Mouse (Mus musculus) hindbrain, postnatal 0 days (tissue): ENCODE measurements around the gene Tacc2. TPM values are rescaled to one million over a fixed set of nuclear protein-coding genes. Genes with fewer than 3 reads are reported as not detected.

ENCODE experiments used
- ATAC-seq: fragments of 200-750 bp; cut with Nextera tagmentation; 2 replicates; pipeline ENCODE4 v1.8.0; 2017; ENCODE audit warnings: mild to moderate bottlenecking, moderate TSS enrichment, moderate library complexity
- DNase-seq: peaks from one replicate; pipeline ENCODE4 v3.0.0-alpha.2; 2015; ENCODE audit warnings: low spot score
- H3K27ac ChIP-seq: fragments of 300-500 bp; sonication (generic); 2 replicates; pipeline ENCODE4 v1.5.1; 2014; ENCODE audit warnings: mild to moderate bottlenecking
- H3K27me3 ChIP-seq: fragments of 300-500 bp; sonication (generic); 2 replicates; pipeline ENCODE4 v1.6.1; 2014; ENCODE audit warnings: low read length, mixed read lengths; ENCODE audit not compliant: insufficient read depth
- H3K36me3 ChIP-seq: fragments of 300-500 bp; sonication (generic); 2 replicates; pipeline ENCODE4 v1.6.1; 2014; ENCODE audit warnings: low read length, mixed read lengths; ENCODE audit not compliant: insufficient read depth
- H3K4me1 ChIP-seq: fragments of 300-500 bp; sonication (generic); 2 replicates; pipeline ENCODE4 v1.6.1; 2014; ENCODE audit warnings: antibody characterized with exemption, low read length, mixed read lengths; ENCODE audit not compliant: insufficient read depth
- H3K4me2 ChIP-seq: fragments of 300-500 bp; sonication (generic); 2 replicates; pipeline ENCODE4 v1.6.1; 2014; ENCODE audit warnings: low read depth, mild to moderate bottlenecking, low read length, moderate library complexity, mixed read lengths
- H3K4me3 ChIP-seq: fragments of 300-500 bp; sonication (generic); 2 replicates; pipeline ENCODE4 v1.5.1; 2014; ENCODE audit warnings: low read length
- H3K9ac ChIP-seq: fragments of 300-500 bp; sonication (generic); replicated peaks from 2 replicates; pipeline ENCODE4 v1.6.1; 2014; ENCODE audit warnings: mild to moderate bottlenecking, low read length, moderate library complexity, mixed read lengths
- H3K9me3 ChIP-seq: fragments of 300-500 bp; sonication (generic); 2 replicates; pipeline ENCODE4 v1.6.1; 2016; ENCODE audit warnings: low read length, mixed read lengths
- CTCF ChIP-seq: IDR thresholded peaks from 2 replicates; pipeline ENCODE4 v1.5.1; 2016; ENCODE audit warnings: antibody characterized with exemption, control low read depth, low read depth
- WGBS: fragments of 180-500 bp; shearing (Covaris S2); extraction: QIAGEN DNeasy Blood & Tissue Kit; methylation state at CpG from one replicate; pipeline ENCODE4 v1.1.7; 2014; 5-methylcytosine and 5-hydroxymethylcytosine counted together
- polyA plus RNA-seq: library from polyadenylated mRNA; unstranded; fragments of >200 nt; fragmentation: Nextera tagmentation; extraction: Ambion mirVana; gene quantifications from 2 replicates; pipeline ENCODE4 v1.2.1, GENCODE M21; 2015
- total RNA-seq: library from RNA; depleted of rRNA; stranded (reverse); fragments of >200 nt; gene quantifications from 2 replicates; pipeline ENCODE4 v1.2.3, GENCODE M21; 2014

Gene Tacc2
- total and polyA plus RNA-seq, 2 experiments from 2014 or later = 38.4 to 51.8 TPM

GRCm38 (mm10) chr7:130691931-130692330, 114.7 kb downstream of the Tacc2 start:
- peak overlapping the region; percentile 76; the same call in 1 of the 2 replicates for H3K4me3 ChIP-seq
- H3K4me2 ChIP-seq = peak overlapping the region; percentile 85
- H3K9ac ChIP-seq = peak overlapping the region; percentile 97
- TF ChIP-seq CTCF = no peak
- ATAC-seq = no peak
- H3K27me3 ChIP-seq = no peaks in the 10 kb centered on the region
- 55% methylated on average over 2 of the region's 2 CpGs for WGBS
- no peak for DNase-seq
- peaks cover 28% of the 10 kb centered on the region for H3K4me1 ChIP-seq
- H3K9me3 ChIP-seq = no peaks in the 10 kb centered on the region
- H3K27ac ChIP-seq = peak overlapping the region; percentile 98; the same call in 1 of the 2 replicates
- H3K36me3 ChIP-seq = no peaks in the 10 kb centered on the region

GRCm38 (mm10) chr7:130692392-130692942, 115.2 kb downstream of the Tacc2 start:
- 0% methylated on average over 39 of the region's 39 CpGs for WGBS
- peak; percentile 92 for ATAC-seq

GRCm38 (mm10) chr7:130692943-130693799, 115.9 kb downstream of the Tacc2 start:
- Histone ChIP-seq H3K27ac (peak overlapping the region; percentile 98), H3K9ac (peak overlapping the region; percentile 97), H3K27me3 (no peaks in the 10 kb centered on the region), H3K9me3 (no peaks in the 10 kb centered on the region), H3K4me1 (peaks cover 28% of the 10 kb centered on the region), H3K4me3 (peak overlapping the region; percentile 76), H3K36me3 (no peaks in the 10 kb centered on the region), H3K4me2 (peak overlapping the region; percentile 85)
- TF ChIP-seq CTCF = no peak
- DNase-seq (peak; percentile 63), ATAC-seq (peak; percentile 62)
- 2% methylated on average over 19 of the region's 19 CpGs for WGBS

More at GRCm38 (mm10) chr7:130692392-130692942, 115.2 kb downstream of the Tacc2 start:
- peak; percentile 67 for TF ChIP-seq CTCF
- H3K27me3 ChIP-seq = no peaks in the 10 kb centered on the region
- H3K9me3 ChIP-seq = no peaks in the 10 kb centered on the region
- peak overlapping the region; percentile 85 for H3K4me2 ChIP-seq
- H3K36me3 ChIP-seq = no peaks in the 10 kb centered on the region
- peak overlapping the region; percentile 76 for H3K4me3 ChIP-seq
- peak overlapping the region; percentile 98 for H3K27ac ChIP-seq
- H3K4me1 ChIP-seq = peaks cover 28% of the 10 kb centered on the region
- DNase-seq = peak; percentile 94
- H3K9ac ChIP-seq = peak overlapping the region; percentile 97

- Histone ChIP-seq H3K4me3 (peak overlapping the region; percentile 76), H3K4me2 (peak overlapping the region; percentile 85), H3K27ac (peak overlapping the region; percentile 98), H3K9ac (peak overlapping the region; percentile 97), H3K36me3 (no peaks in the 10 kb centered on the region), H3K4me1 (peaks cover 28% of the 10 kb centered on the region), H3K27me3 (no peaks in the 10 kb centered on the region), H3K9me3 (no peaks in the 10 kb centered on the region)
- ATAC-seq (peak; percentile 33), DNase-seq (peak; percentile 74)
- WGBS = 14% methylated on average over 11 of the region's 11 CpGs
- peak; percentile 54 for TF ChIP-seq CTCF
Measured at GRCm38 (mm10) chr7:130693800-130694193, 116.6 kb downstream of the Tacc2 start.

GRCm38 (mm10) chr7:130695669-130696338, 118.6 kb downstream of the Tacc2 start:
- 64% methylated on average over 13 of the region's 13 CpGs for WGBS
- no peak for TF ChIP-seq CTCF
- peak overlapping the region; percentile 85 for H3K4me2 ChIP-seq
- no peaks in the 10 kb centered on the region for H3K27me3 ChIP-seq
- H3K9me3 ChIP-seq = no peaks in the 10 kb centered on the region
- no peaks in the 10 kb centered on the region for H3K36me3 ChIP-seq
- H3K9ac ChIP-seq = no peak overlapping the region
- DNase-seq (no peak), ATAC-seq (no peak)
- peaks cover 28% of the 10 kb centered on the region for H3K4me1 ChIP-seq
- H3K4me3 ChIP-seq = no peak overlapping the region
- no peak overlapping the region for H3K27ac ChIP-seq

GRCm38 (mm10) chr7:130696347-130697234, 119.4 kb downstream of the Tacc2 start:
- DNase-seq (peak; percentile 53), ATAC-seq (no peak)
- no peak overlapping the region for H3K27ac ChIP-seq
- H3K4me3 ChIP-seq = no peak overlapping the region
- TF ChIP-seq CTCF = no peak
- peak overlapping the region; percentile 85 for H3K4me2 ChIP-seq
- H3K9ac ChIP-seq = no peak overlapping the region
- no peaks in the 10 kb centered on the region for H3K27me3 ChIP-seq
- H3K4me1 ChIP-seq = peaks cover 28% of the 10 kb centered on the region
- no peaks in the 10 kb centered on the region for H3K36me3 ChIP-seq
- no peaks in the 10 kb centered on the region for H3K9me3 ChIP-seq
- WGBS = 49% methylated on average over 16 of the region's 16 CpGs
